23 mouse cellular contexts compared by ENCODE assay signal in genomic region chr7:84184703-84185102, GRCm38 (mm10). TPM values are rescaled to one million over a fixed set of nuclear protein-coding genes. Genes with fewer than 3 reads are reported as not detected.
DNase-seq lines count a peak whose midpoint lies in the region; ATAC-seq and TF ChIP-seq lines count a peak whose summit lies in the region.
"Had no signal": no experiment of that assay in that cellular context is flagged by ENCODE, and none has a peak within 500 bp of the region (broad histone marks: within the 10 kb centered on the region; RNA-seq: fewer than 3 reads in every experiment).

No protein-coding gene starts in this region.

- no peak for ATAC-seq in forebrain, postnatal 0 days
- ATAC-seq in stomach, embryonic 15.5 days (ENCODE audit: insufficient read depth, low FRiP score, low read depth) = no peak
- ATAC-seq in intestine, postnatal 0 days = no peak
- ATAC-seq: CD4-positive, CD25-positive, alpha-beta regulatory T cell, adult 4 months; intestine, embryonic 15.5 days had no signal

- no peak overlapping the region for H3K4me2 ChIP-seq in forebrain, postnatal 0 days (ENCODE audit: low read depth)
- no peak overlapping the region for H3K4me2 ChIP-seq in stomach, embryonic 15.5 days
- no peak overlapping the region for H3K4me2 ChIP-seq in intestine, postnatal 0 days (replicated peaks; ENCODE audit: low read depth)
- H3K4me2 ChIP-seq: embryonic facial prominence, embryonic 13.5 days; heart, embryonic 15.5 days; hindbrain, embryonic 14.5 days; intestine, embryonic 15.5 days had no signal

- TF ChIP-seq CTCF in forebrain, postnatal 0 days (IDR thresholded peaks at IDR 0.05; ENCODE audit: low read depth) = no peak
- TF ChIP-seq CTCF in intestine, postnatal 0 days (IDR thresholded peaks at IDR 0.05; ENCODE audit: low read depth) = no peak

- DNase-seq in forebrain, postnatal 0 days = no peak
- DNase-seq in forebrain, embryonic 10.5 days (ENCODE audit: extremely low spot score, low spot score) = no peak
- DNase-seq in 3T3-L1 (ENCODE audit: low read depth, low spot score) = peak; percentile 13
- DNase-seq in ES-CJ7 (ENCODE audit: low read depth, low spot score) = peak; percentile 19
- no peak for DNase-seq in cerebellum, adult 11-12 months
- DNase-seq: adrenal gland, adult 2 months; adrenal gland, postnatal 25 days; B cell, adult 2 months; cerebellum, adult 2 months; cerebellum, postnatal 14 days; embryo, embryonic 11 days; gastrocnemius, postnatal 36 days; heart, adult 18-20 months; kidney, adult 2 months had no signal

- H3K27ac ChIP-seq in forebrain, postnatal 0 days (ENCODE audit: low read depth, low read length) = peak overlapping the region; percentile 55; the same call in 1 of the 2 replicates
- H3K27ac ChIP-seq in forebrain, embryonic 10.5 days = no peak overlapping the region
- H3K27ac ChIP-seq in stomach, embryonic 15.5 days = 0 out of 2 replicates have a peak overlapping the region, but pooled peaks have one; percentile 8
- no peak overlapping the region for H3K27ac ChIP-seq in intestine, postnatal 0 days (ENCODE audit: low read depth, low read length)
- H3K27ac ChIP-seq: embryonic facial prominence, embryonic 13.5 days; heart, embryonic 10.5 days; heart, embryonic 15.5 days; hindbrain, embryonic 10.5 days; hindbrain, embryonic 14.5 days; intestine, embryonic 15.5 days had no signal

- H3K4me1 ChIP-seq in forebrain, postnatal 0 days (ENCODE audit: insufficient read depth) = no peaks in the 10 kb centered on the region
- no peaks in the 10 kb centered on the region for H3K4me1 ChIP-seq in forebrain, embryonic 10.5 days
- H3K4me1 ChIP-seq in stomach, embryonic 15.5 days = no peaks in the 10 kb centered on the region
- H3K4me1 ChIP-seq in intestine, postnatal 0 days (replicated peaks; ENCODE audit: control insufficient read depth, insufficient read depth, low read length) = 0 out of 2 replicates have a peak, but pooled peaks cover 5% of the 10 kb centered on the region
- H3K4me1 ChIP-seq: embryonic facial prominence, embryonic 13.5 days; heart, embryonic 10.5 days; heart, embryonic 15.5 days; hindbrain, embryonic 10.5 days; intestine, embryonic 15.5 days had no signal

- no peak overlapping the region for H3K9ac ChIP-seq in forebrain, postnatal 0 days
- no peak overlapping the region for H3K9ac ChIP-seq in stomach, embryonic 15.5 days
- no peak overlapping the region for H3K9ac ChIP-seq in intestine, postnatal 0 days (ENCODE audit: low read depth, low read length)
- H3K9ac ChIP-seq: embryonic facial prominence, embryonic 13.5 days; heart, embryonic 15.5 days; hindbrain, embryonic 14.5 days; intestine, embryonic 15.5 days had no signal

- WGBS in forebrain, postnatal 0 days = 74% methylated on average over 3 of the region's 3 CpGs
- WGBS in forebrain, embryonic 10.5 days = 78% methylated on average over 3 of the region's 3 CpGs
- 67% methylated on average over 3 of the region's 3 CpGs for WGBS in stomach, embryonic 15.5 days
- 78% methylated on average over 3 of the region's 3 CpGs for WGBS in intestine, postnatal 0 days

- H3K4me3 ChIP-seq in forebrain, postnatal 0 days (ENCODE audit: low read depth, low read length) = no peak overlapping the region
- no peak overlapping the region for H3K4me3 ChIP-seq in forebrain, embryonic 10.5 days
- no peak overlapping the region for H3K4me3 ChIP-seq in stomach, embryonic 15.5 days (replicated peaks)
- H3K4me3 ChIP-seq in intestine, postnatal 0 days (ENCODE audit: low read depth, low read length) = no peak overlapping the region
- H3K4me3 ChIP-seq: embryonic facial prominence, embryonic 13.5 days; heart, embryonic 10.5 days; heart, embryonic 15.5 days; hindbrain, embryonic 10.5 days; intestine, embryonic 15.5 days had no signal

- no peaks in the 10 kb centered on the region for H3K36me3 ChIP-seq in forebrain, postnatal 0 days (ENCODE audit: insufficient read depth)
- H3K36me3 ChIP-seq in forebrain, embryonic 10.5 days (replicated peaks) = no peaks in the 10 kb centered on the region
- no peaks in the 10 kb centered on the region for H3K36me3 ChIP-seq in stomach, embryonic 15.5 days
- H3K36me3 ChIP-seq in intestine, postnatal 0 days (ENCODE audit: control insufficient read depth, insufficient read depth) = no peaks in the 10 kb centered on the region
- H3K36me3 ChIP-seq: embryonic facial prominence, embryonic 13.5 days; heart, embryonic 10.5 days; heart, embryonic 15.5 days; hindbrain, embryonic 10.5 days; intestine, embryonic 15.5 days had no signal

- no peaks in the 10 kb centered on the region for H3K27me3 ChIP-seq in forebrain, postnatal 0 days (ENCODE audit: insufficient read depth, low read length)
- no peaks in the 10 kb centered on the region for H3K27me3 ChIP-seq in forebrain, embryonic 10.5 days (ENCODE audit: poor library complexity, severe bottlenecking)
- H3K27me3 ChIP-seq in stomach, embryonic 15.5 days (replicated peaks) = no peaks in the 10 kb centered on the region
- H3K27me3 ChIP-seq in intestine, postnatal 0 days (replicated peaks; ENCODE audit: control insufficient read depth, insufficient read depth, low read length) = no peaks in the 10 kb centered on the region
- H3K27me3 ChIP-seq: embryonic facial prominence, embryonic 13.5 days; heart, embryonic 15.5 days; intestine, embryonic 15.5 days had no signal

- no peaks in the 10 kb centered on the region for H3K9me3 ChIP-seq in forebrain, postnatal 0 days (ENCODE audit: low read length)
- H3K9me3 ChIP-seq in forebrain, embryonic 10.5 days = no peaks in the 10 kb centered on the region
- no peaks in the 10 kb centered on the region for H3K9me3 ChIP-seq in stomach, embryonic 15.5 days
- H3K9me3 ChIP-seq in intestine, postnatal 0 days (ENCODE audit: control insufficient read depth) = no peaks in the 10 kb centered on the region
- H3K9me3 ChIP-seq: embryonic facial prominence, embryonic 13.5 days; heart, embryonic 10.5 days; heart, embryonic 15.5 days; hindbrain, embryonic 10.5 days; intestine, embryonic 15.5 days had no signal

RNA-seq across cellular contexts. Expression of gene Abhd17c, which starts 33.0 kb away (rescaled TPM):
- total RNA-seq in forebrain, postnatal 0 days (2014; rRNA removed) = 92.2 and 102 TPM in 2 replicates
- polyA plus RNA-seq in forebrain, postnatal 0 days (2015; fragmentation: Nextera tagmentation; extraction: Ambion mirVana) = 92.9 and 93.5 TPM in 2 replicates
- 12.3 and 15.7 TPM in 2 replicates for polyA plus RNA-seq in forebrain, embryonic 10.5 days (2016; fragmentation: Nextera tagmentation; extraction: Ambion mirVana)
- polyA plus RNA-seq in stomach, embryonic 15.5 days (2015; fragmentation: Nextera tagmentation; extraction: Ambion mirVana) = 63.7 and 65.5 TPM in 2 replicates
- 203 and 216 TPM in 2 replicates for polyA plus RNA-seq in intestine, postnatal 0 days (2015; fragmentation: Nextera tagmentation; extraction: Ambion mirVana)

Comparison
In these comparisons a context has a peak if more than half of its experiments do, and no peak if none do; other contexts are left out.
1. H3K27ac ChIP-seq: peak in forebrain, postnatal 0 days (single experiment) and stomach, embryonic 15.5 days (single experiment); none in forebrain, embryonic 10.5 days (single experiment) and intestine, postnatal 0 days (single experiment).
2. DNase-seq: peak in 3T3-L1 (single experiment) and ES-CJ7 (single experiment); none in forebrain, postnatal 0 days (single experiment), forebrain, embryonic 10.5 days (single experiment) and cerebellum, adult 11-12 months (single experiment).